Mouse (Mus musculus): Measurements from ENCODE around the gene Rpl7a.

DNA sequence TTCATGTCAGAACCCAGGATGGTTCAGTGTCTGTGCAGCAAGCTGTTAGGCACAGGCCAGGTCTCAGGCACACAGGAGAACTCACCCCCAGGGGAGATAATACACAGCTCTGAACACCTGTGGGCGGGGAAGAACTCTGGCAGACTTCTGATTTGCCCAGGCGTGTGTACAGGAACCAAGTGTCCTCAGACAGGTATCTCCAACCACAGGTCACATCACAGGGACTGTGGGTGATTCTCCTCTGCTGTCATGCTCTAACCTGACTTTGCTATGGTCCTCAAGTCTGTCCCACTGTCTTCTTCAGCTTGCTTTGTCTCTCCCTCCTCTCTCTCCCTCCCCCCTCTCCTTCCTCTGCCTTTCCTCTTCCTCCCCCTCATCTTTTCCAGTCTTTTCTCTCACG is 45.7 kb upstream of the Rpl7a start, which contains the start of gene Abo:
- no peak for TF ChIP-seq MAZ (IDR thresholded peaks at IDR 0.05; ENCODE audit: low read depth, low read length)
- TF ChIP-seq CTCF (conservative IDR thresholded peaks at IDR 0.05 in 1 of 2, IDR thresholded peaks at IDR 0.05 in 1 of 2; ENCODE audit: low read depth in 2 of 2, low read length in 2 of 2): no peak
